Mouse (Mus musculus): ENCODE data around the gene Kcnrg. TPM values are rescaled to one million over a fixed set of nuclear protein-coding genes. Genes with fewer than 3 reads are reported as not detected.
"Not testable (repeated sequence)": the region's sequence is repeated elsewhere in the genome, so short reads cannot be mapped to it uniquely, and the experiment has no call there.

The Kcnrg gene
- total RNA-seq (2022) = under 1 TPM in 3 of 4 experiments, not detected in 1; 0.14 to 0.46 (median 0.25) TPM

DNA sequence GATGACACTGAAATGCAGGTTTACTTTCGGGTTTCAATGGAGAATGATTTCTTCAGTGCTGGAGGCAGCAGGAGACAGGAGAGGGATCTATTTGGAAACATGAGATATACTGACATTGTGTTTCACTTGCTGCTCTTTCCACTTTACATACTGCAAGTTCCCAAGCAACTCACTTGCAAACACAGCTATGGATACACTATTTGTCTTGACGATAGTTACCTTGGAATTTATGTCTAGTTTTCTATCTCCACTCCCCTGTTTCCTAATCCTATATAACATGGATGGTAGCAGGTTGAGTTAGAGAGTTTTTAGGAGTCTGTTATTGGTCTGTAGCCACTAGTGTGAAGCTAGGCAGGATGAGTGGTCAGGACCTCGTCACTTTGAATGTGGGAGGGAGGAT lies at the start of gene Kcnrg:
Kcnrg (plus strand) TSS at position 301 of the 400 bp plus-strand sequence.
- DNase-seq = no peak

DNA sequence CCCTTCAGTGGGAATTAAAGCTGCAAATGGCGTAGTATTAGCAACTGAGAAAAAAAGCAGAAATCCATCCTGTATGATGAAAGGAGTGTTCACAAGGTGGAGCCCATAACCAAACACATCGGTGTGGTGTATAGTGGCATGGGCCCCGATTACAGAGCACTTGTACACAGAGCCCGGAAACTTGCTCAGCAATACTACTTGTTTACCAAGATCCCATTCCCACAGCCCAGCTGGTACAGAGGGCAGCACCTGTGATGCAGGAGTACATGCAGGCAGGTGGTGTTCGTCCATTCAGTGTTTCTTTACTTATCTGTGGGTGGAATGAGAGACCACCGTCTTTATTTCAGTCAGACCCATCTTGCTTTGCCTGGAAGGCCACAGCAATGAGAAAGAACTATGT lies 48.4 kb upstream of the Kcnrg start:
- DNase-seq = no peak

GRCm38 (mm10) chr14:61559856-61560255 lies 47.4 kb upstream of the Kcnrg start:
- no peak for DNase-seq

GRCm38 (mm10) chr14:61566211-61566610 lies 41.0 kb upstream of the Kcnrg start:
- DNase-seq = not testable (repeated sequence)

GRCm38 (mm10) chr14:61569344-61569743 lies 37.9 kb upstream of the Kcnrg start:
- no peak for DNase-seq

DNA sequence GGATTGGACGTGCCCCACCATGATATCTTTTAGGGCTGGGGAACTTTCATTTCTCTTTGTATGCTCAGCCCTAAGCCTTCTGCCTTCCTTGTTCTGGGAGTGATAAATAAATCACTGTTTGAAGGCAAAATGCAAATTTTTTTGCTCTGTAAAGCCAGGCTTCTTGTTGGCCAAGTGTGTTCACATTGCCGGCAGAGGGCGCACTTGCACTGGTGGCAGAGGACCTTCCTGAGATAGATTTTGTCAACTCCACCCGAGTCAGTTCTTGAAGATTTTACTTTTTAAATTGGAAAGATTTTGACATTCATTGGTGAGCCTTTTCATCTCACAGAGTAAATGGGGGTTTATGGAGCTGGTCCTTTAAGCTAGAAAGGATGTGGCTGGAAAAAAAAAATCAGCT lies 35.9 kb upstream of the Kcnrg start:
- DNase-seq = peak; percentile 70

DNA sequence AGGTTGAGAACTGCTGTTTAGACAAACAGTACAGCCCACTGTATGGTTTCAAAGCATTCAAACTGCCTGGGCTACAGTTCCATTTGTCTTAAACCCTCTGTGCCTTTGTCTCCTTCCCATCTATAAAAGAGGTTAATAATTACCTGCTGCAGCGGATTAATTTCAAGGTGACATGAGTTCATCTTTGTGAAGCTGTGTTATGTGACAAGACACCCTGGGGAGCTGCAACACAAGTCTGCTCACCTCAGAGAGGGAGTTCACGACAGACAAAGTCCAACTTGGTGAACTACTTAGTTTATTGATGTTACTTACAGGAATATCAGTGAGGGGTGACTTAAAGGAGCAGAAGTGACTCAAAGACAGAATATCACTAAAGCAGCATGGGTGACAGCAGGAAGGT lies 35.1 kb upstream of the Kcnrg start:
- no peak for DNase-seq

DNA sequence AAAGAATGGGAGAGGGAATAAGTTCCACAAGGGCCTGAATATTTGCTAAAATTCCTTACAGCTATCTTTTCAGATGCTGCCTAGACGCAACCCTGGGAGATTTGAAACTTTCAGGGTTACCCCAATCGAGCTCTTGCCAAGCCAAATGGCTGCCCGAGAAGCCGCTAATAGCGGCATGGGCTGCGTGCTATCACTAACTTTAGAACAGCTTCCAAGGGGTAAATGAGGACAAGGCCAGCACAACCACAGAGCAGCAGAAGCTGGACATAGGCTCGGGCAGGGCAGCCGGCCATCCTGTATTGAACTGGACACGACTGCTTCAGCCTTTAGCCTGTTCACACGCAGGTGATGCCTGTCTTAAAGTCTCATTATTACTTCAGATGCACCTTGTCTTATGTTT lies 32.2 kb upstream of the Kcnrg start:
- DNase-seq = peak; percentile 38

- DNase-seq = peak; percentile 14
Observed at GRCm38 (mm10) chr14:61575941-61576340, 31.3 kb upstream of the Kcnrg start.

GRCm38 (mm10) chr14:61589288-61590065 lies 17.8 kb upstream of the Kcnrg start:
- no peak for DNase-seq

DNA sequence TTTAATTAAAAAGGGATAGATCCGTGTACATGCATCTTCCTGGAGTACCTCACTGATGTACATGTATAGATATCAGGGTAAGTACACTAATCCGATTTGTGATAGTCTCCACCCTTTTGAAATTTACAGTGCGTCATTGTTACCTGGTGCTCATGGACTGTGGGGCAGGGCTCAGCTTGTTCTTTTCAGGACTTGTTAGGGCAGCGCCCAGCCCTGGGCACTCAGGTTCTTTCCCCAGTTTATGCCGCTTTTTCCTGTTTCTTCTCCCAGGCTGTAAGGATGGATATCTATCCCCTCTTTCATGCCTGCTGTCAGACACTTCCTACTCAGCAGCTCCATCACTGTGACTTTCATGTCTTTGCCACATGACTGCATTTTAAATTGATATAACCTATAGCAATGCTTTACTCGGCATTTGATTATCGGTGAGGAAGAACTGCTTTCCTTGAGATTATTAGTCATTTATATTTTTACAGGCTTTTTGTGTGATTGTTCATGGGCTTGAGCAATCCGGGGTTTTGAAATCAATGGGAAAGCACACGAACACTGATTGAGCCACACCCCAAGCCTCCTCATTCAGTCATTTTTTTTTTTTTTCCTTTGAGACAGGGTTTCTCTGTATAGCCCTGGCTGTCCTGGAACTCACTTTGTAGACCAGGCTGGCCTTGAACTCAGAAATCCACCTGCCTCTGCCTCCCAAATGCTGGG lies 10.4 kb upstream of the Kcnrg start:
- DNase-seq = peak; percentile 24

- no peak for DNase-seq
Observed at GRCm38 (mm10) chr14:61597968-61598367, 9.3 kb upstream of the Kcnrg start, which contains the start of gene Trim13. Trim13 (plus strand) TSS chr14:61598247.

DNA sequence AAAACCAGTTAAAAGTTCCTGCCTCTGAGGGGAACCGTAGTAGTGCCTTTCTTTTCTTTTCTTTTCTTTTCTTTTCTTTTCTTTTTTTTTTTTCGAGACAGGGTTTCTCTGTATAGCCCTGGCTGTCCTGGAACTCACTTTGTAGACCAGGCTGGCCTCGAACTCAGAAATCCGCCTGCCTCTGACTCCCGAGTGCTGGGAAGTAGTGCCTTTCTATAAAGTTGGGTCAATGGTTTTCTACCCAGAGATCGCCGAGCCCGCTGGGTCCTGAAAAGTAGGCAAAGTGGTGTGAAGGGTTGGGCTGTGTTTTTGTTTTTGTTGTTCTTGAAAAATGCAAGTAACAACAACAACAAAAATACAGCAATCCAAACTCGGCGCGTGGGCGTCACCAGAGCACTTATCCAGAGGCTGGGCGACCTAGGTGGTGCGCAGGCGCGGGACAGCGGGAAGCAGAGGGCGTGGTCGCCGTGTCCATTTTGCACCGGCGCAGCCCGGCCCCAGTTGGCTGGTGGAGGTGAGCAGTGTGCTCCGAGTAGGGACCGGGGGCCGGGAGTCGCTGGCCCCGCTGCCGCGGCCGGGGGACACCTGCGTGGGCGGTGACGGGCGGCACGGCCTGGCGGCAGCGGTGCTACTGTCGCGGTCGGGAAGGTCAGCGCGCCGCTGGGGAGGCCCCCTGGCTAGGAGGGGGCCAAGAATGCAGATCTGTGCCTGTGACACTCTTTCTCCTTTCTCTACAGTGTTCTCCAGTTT lies 8.0 kb upstream of the Kcnrg start:
- DNase-seq = peak; percentile 89

GRCm38 (mm10) chr14:61601348-61601747 lies 5.9 kb upstream of the Kcnrg start:
- DNase-seq = no peak

DNA sequence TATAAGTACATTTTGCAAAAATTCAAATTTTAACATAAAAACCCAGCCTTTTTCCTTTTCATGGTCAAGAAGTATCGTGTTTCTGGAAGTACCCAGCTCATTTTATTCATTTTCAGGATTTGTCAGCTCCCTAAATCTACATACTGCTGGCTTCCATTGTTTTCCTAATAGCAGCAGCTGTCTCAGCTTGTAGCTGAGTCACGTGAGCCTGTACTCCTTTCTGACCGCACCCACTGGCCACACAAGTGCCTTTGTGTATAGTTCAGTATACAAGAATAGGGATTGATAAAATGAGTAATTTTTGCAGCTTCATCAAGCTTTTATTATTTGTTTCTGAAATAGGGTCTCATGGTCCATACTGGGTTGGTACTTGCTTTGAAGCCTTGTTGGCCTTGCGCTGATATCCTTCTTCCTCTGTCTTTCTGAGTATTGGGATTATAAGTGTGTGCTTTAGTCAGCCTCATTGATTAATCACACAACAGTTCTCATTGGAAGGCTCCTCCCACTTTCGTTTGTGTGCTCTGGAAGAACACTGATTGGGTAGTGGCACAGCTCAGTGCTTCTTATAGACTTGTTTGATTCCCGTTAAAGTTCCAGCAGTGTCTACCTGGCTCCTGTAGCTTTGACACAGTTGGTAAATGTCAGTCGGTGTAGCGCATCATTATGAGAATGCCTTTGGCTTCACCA lies 4.0 kb upstream of the Kcnrg start:
- DNase-seq = no peak

GRCm38 (mm10) chr14:61604081-61604480 lies 3.2 kb upstream of the Kcnrg start:
- no peak for DNase-seq

DNA sequence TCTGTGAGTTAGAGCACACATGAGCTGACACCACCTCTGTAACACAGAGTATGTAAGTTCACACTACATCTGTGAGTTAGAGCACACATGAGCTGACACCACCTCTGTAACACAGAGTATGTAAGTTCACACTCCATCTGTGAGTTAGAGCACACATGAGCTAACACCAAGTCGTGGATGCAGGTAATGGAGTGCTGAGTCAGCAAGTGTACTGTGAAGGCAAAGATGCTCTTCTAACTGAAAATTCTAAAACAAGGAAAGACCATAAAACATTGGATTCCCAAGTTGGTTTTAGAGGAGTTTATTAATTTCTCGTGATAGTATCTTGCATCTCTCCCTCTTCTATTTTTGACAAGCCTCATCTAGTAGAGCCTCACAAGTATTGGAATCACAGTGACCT lies 1.2 kb upstream of the Kcnrg start:
- not testable (repeated sequence) for DNase-seq

DNA sequence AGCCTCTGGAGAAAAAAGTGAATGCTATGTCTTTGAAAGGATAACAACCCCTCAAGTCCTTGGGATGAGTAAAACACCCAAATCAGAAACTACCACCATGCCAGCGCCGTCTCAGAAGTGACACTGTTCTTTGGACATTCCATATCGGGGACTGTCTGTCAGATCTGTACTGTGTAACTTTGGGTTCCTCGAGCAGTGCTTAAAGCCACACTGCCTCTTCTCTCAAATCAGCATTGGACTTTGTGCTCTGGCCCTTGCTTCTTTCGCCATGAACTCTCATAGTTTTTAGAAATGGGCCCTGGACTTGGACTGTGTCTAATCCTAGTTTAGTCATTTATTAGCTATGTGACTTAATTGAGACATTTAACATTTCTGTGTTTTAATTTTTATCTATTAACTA lies 4.5 kb downstream of the Kcnrg start:
- no peak for DNase-seq

DNA sequence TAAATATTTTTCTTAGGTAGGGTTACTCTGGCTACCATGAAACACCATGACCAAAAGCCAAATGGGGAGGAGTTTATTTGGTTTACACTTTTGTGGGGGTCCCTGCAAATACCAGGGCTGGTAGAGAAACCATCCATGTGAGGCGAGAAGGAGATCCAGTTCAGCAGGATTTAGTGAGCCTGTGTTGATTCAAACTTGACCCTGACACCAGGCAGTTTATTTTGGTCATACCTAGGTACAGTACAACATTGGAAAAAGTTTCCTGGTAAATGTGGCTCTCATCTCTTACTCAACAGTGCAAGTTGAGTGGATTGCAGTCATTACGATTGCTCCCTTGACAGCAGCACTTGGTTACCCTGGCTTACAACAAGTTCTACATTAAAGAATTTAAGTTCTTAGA lies 6.1 kb downstream of the Kcnrg start:
- DNase-seq = no peak

GRCm38 (mm10) chr14:61620371-61620770 lies 13.1 kb downstream of the Kcnrg start:
- no peak for DNase-seq

DNA sequence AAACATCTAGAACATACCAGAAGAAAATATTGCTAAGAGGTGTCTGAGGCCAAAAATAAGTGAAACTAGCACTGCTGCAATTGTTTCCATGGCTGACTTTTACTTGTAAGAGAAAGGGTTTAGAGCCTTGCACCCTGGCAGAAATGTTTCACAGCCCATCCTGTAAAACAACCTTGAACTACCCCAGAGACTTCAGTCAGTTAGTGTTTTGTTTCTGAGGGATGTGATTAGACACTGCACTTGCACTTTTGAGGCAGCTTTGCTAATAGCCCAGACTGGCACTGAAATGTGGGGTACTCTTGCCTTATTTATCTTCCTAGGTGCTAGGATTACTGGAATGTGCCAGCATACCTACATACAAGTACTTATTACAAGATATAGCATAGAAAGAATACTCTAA lies 28.7 kb downstream of the Kcnrg start:
- DNase-seq = no peak

DNA sequence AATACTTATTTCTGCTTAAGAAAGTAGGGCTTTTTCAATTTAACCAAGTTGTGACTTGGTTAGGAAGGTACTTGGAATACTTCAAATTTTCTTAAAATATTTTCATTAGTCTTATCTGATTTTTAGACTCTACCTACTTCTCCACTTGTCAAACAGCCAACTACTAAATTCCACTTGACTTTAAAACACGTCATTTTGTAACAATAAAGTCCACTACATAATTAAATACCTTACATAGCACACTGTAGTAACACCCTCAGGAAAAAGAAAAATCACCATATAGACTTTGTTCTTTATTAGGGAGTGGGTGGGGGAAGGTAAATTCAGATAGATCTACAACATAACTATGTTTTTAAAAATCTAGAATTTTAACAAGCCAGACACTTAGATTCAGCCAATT lies 35.4 kb downstream of the Kcnrg start:
- no peak for DNase-seq

GRCm38 (mm10) chr14:61645547-61645946 lies 38.3 kb downstream of the Kcnrg start:
- no peak for DNase-seq
